Mouse (Mus musculus) yolk sac, embryonic 10.5 days (tissue): Measurements from ENCODE around the gene Nfix.

ENCODE experiments used
- DNase-seq: peaks from one replicate; pipeline ENCODE4 v3.0.0-alpha.2; 2017; ENCODE audit warnings: low spot score

Gene Nfix

DNA sequence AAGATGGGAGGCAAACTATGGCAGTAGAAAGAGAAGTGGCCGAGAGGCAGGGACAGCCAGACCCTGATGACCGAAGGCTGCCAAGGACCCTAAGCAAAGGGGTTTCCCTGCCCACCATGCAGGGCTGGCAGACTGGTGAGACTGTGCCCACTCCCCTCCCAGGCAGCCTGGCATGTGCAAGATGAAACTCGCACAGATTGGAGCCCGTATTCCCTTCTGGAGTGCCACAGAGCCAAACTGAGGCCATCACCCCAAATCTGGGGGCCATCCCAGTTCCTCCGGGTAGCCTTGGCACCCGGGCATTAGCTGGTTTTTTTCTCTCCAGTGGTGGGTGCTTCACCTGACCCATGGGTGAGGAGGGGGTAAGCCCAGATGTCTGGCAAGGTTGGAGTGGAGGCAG is 2.2 kb downstream of the Nfix start:
- no peak for DNase-seq

GRCm38 (mm10) chr8:84797256-84797797 is 2.8 kb downstream of the Nfix start:
- no peak for DNase-seq

GRCm38 (mm10) chr8:84794486-84794885 is 5.7 kb downstream of the Nfix start:
- DNase-seq, result no peak

GRCm38 (mm10) chr8:84793791-84794485 is 6.2 kb downstream of the Nfix start:
- no peak for DNase-seq

DNA sequence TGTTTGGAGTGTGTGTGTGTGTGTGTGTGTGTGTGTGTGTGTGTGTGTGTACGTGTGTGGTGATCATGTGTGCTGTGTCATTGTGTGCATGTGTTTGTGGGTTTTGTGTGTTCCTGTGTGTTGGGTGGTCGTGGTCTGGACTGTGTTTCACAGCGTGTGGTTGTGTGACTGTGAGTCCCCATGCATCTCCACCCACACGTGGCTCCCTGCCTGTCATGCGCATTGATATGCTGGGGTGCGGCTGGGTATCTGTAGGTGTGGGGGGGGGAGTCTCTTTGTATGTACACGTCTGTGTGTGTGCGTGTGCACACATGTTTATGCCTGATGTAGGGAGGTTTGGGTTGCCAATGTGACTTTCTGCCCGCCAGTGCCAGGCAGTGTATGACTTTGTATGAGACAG is 7.0 kb downstream of the Nfix start:
- DNase-seq, result no peak

DNA sequence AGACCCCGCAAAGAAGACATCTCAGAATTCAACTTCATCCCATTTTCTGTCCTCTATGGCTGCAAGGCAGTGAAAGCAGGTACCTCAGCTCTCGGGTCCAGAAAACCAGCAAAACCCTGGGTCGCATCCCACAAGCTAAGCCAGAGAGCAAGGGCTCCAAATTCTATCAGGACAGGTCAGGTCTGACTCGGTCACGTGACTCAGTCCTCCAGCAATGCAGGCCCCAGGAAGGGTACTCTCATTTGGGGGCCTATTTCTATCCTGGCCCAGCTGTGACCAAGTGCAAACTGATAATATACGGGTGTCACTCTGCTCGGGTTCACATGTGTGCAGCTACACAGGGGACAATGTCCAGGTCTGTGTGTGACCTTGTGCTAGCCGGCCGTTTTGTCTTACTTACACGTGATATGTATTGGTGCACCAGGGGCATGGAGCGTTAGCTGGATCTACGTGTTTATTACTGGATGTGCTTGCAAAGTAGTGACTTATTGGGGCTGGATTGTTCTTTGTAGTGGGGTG is 7.7 kb downstream of the Nfix start:
- no peak for DNase-seq

- no peak for DNase-seq
Measured at GRCm38 (mm10) chr8:84790537-84790936, 9.6 kb downstream of the Nfix start.

- DNase-seq, result no peak
Measured at GRCm38 (mm10) chr8:84789855-84790486, 10.2 kb downstream of the Nfix start.

DNA sequence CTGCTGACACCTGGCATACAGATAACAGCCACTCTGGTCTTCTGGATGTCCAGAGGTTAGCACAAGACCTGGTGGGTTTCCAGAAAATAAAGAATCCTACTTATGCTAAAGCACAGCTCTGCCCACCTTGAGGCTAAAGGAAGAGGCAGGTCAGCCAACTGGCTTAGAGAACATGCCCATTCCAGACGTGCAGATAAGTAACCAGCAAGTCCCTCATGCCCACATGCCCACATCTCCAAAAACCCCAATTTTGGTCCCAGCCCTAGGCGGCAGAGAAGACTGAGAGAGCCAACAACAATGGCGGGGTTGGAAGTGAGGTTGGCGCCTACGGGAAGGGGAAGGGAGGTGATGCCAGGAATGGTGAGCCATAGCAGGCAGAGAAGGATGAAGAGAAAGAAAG is 10.8 kb downstream of the Nfix start:
- no peak for DNase-seq

DNA sequence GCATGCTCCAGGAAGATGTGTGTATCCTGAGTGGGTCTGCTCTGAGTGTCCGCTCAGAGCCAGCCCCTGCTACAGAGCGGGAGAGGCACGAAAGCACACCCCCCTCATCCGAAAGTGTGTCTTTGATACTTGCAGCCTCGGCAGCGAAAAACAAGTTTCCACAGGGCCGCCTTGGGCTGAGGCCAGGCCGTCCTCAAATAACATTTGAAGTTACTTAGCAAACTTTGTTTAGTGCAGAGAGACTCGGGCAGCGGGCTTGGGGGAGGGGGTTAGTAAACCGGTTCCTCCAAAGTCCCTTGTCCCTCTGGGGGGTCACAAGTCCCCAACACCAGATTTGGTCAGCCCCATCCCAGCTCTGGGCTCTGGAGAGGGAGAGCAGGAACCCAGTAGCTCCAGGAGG is 11.2 kb downstream of the Nfix start:
- DNase-seq, result no peak

DNA sequence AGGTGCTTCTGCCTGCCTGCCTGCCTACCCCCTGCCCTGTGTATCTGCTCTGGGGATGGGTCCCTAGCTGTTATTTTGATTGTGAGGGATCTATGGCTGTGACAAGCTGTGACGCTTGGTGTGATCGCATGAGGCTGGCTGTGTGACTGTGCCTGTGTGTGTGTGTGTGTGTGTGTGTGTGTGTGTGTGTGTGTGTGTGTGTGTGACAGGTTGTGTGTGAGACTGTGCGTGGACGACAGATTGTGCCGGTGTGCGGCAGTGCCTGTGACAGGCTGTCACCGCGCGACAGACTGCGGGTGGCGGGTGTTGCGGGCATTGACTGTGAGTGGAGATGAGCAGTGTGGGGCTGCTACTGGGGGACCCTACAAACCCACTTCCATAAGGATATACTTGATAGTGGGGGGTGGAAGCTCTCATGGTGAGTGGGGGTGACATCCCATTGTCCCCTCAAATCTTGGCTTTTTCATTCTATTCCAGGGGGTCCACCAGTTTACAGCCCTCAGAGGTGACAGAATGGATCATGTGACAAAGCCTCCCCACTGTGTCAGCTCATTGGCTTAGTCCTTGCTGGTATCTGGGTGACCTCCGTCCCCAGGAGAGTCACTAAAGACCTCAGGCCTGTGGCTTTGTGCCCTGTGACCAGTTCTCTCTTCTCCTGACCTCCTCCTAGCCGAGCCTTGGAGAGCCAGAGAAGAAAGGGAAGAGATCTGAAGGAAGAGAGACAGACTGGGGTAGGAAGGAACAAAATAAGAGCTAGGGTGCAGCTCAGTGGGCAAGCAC is 12.4 kb downstream of the Nfix start:
- no peak for DNase-seq

DNA sequence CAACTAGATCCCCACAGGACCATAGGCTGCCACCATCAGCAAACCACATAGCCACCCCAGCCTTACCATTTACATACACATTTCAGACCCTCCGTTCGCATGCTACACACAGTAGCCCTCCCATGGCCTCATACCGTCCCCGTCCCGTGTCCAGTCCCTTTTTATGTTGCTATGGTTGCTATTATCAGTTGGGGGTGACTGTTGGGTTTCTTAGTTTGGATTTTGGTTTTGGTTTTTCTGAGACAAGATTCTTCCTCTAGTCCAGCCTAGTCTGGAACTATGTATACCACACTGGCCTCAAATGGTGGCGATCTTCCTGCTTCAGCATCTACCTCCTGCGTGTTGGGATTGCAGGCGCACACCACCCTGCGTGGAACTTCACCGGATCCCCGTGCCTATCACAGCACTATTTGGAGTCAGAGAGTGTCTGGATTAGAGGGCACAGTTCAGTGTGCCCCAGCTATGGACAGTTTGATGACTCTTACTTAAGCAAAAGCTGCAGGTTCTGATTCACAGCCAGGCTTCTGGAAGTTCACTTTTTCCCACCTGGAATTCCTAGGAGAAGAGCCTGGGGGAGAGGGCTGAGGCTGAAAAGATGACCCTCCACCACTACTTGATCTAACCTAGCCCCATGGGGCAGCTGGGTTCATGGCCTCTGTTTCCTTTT is 13.2 kb downstream of the Nfix start:
- DNase-seq, result no peak

DNA sequence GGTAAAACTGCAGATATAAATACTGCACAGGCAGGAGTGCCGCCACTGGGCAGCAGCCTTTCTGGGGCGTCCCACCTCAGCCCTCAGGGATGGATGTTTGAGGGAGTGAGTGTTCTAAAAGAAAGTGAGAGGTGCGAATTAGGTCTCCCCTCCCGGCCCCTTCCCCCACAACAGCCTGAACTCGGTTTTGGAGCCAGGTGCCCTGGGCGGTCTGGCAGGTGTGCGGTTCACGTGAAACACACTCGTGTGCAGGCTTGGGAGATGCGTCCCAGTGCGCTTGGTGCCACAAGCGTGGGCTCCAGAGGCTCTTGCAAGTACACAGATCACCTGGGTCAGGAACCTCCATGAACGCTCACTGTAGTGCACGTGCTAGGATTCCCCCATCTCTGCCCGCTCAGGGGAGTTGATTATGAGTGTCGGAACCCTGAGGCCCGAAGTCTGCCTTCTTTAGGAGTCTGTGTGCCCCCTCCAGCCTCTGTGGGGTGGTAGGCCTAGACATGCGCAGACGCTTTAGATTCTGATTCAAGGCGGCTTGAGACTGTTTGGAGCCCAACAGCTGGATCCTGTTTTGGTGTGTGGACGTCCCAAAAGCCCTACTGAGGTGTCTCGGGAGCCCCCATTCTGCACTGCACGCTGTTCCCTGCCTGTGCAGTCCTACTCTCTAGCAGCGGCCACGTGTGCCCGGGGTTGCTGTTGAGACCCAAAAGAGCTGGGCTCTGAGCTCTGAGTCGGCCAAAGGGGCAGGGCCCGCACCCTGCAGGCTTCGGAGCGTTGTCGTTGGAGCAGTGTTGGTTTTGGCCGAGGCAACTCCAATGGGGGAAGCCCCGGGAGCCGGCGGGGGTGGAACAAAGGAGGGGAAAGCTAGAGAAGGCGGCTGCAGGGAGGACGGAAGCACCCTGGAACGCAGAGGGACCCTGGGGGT is 14.1 kb downstream of the Nfix start:
- no peak for DNase-seq

GRCm38 (mm10) chr8:84785506-84785755 is 14.7 kb downstream of the Nfix start:
- DNase-seq, result no peak

DNA sequence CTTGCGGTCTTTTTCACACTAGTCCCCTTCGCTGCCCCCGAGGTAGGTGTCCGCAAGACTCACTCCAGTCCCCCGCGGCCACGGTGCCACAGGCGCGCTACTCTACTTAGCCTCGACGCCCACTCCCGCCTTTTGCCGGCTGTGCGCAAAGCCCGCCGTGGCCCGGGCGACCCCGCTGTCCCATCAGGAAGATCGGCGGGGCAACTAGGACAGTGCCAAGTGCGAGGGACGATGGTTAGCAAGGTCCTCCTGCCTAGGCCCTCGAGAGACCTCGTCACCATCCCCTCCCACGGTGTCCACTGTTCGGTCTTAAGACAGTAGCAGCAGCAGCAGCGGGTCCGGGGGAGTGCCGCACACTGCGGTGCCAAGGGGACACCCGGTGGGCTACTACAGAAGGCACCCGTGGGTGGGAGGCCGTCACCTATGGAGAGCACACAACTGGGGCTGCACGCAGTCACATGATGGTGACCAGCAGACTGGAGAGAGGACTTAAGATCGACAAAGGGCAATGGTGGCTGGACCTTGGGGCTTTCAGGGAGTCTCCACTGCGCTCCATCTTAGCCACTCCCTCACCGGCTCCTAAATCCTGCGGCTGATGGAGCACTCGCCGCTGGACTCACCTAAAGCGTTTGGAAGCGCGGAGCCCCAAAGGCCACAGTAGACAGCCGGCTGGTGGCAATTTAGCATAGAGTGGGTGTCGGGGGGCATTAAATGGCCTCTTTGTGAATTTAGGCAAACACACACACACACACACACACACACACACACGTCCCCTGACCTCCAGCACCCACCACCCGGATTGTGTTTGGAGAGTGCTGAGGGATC is 15.3 kb downstream of the Nfix start:
- no peak for DNase-seq

DNA sequence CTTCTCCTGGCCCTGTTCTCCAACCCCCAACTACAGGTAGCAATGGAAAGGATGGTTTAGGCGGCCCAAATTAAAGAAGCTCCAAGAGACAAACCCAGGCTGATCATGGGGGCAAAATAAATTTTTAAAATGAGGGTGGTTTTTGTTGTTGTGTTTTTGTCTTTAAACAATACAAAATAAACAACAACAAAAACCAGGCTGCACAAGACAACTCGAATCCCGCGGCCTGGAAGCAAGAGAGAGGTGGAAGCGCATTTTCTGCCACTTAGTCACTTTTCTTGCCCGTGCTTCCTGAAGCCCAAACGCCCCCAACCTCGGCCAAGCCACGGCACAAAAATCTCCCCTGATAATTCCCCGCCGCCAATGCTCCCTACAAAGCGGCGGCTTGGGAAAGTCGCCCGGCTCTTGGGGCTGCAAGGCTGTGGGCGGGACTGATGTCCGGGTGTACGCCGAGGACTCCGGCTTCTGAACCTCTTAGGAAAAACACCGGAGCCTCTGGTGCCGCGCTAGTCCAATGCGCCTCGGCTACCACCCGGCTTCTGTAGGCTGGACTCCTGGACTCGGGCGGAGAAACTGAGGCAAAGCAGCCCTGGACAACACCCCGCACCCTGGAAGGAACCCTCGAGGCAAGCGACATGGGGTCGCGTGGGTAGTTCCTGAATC is 16.1 kb downstream of the Nfix start:
- DNase-seq, result no peak

- DNase-seq, result no peak
Measured at GRCm38 (mm10) chr8:84783198-84783918, 16.8 kb downstream of the Nfix start.

DNA sequence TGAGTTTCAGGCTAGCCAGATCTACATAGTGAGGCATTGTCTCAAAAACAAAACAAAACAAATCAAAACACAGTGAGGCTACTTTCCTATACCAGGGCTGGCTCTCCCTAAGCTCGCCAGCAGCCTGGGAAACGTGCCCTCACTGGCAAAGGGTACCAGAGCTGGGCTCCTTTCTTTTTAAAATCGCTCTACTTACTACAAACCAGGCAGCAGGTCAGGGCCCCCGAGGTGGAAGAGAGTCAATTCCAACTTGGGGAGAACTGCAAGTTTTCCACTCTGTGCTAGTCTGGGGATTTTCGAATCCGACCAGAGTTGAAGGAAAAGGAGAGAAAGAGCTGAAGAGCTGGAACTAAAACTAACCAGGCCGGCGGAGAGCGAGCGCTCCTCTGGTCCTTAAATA is 17.5 kb downstream of the Nfix start:
- no peak for DNase-seq
